Mouse (Mus musculus) A20 (cell line): ENCODE measurements around the gene Padi3.

Experiments used
- DNase-seq: peaks from one replicate; pipeline ENCODE4 v3.0.0-alpha.2; 2011; ENCODE audit warnings: low read depth, low spot score

Padi3 gene

GRCm38 (mm10) chr4:140815996-140816917 lies 5.8 kb upstream of the Padi3 start:
- no peak for DNase-seq

GRCm38 (mm10) chr4:140815496-140815895 lies 5.0 kb upstream of the Padi3 start:
- no peak for DNase-seq

GRCm38 (mm10) chr4:140814241-140815225 lies 4.1 kb upstream of the Padi3 start:
- DNase-seq = peak; percentile 60

GRCm38 (mm10) chr4:140813358-140814185 lies 3.1 kb upstream of the Padi3 start:
- DNase-seq = no peak

GRCm38 (mm10) chr4:140812609-140813008 lies 2.2 kb upstream of the Padi3 start:
- no peak for DNase-seq

GRCm38 (mm10) chr4:140812191-140812590 lies 1.7 kb upstream of the Padi3 start:
- no peak for DNase-seq

- no peak for DNase-seq
Measured at GRCm38 (mm10) chr4:140809118-140809517, 1.3 kb downstream of the Padi3 start.

- DNase-seq = no peak
Measured at GRCm38 (mm10) chr4:140804601-140805000, 5.8 kb downstream of the Padi3 start.

- DNase-seq = no peak
Measured at GRCm38 (mm10) chr4:140801364-140801763, 9.1 kb downstream of the Padi3 start.

GRCm38 (mm10) chr4:140796786-140797185 lies 13.7 kb downstream of the Padi3 start:
- no peak for DNase-seq

- DNase-seq = no peak
Measured at GRCm38 (mm10) chr4:140794678-140795077, 15.8 kb downstream of the Padi3 start.

- DNase-seq = no peak
Measured at GRCm38 (mm10) chr4:140793795-140794194, 16.7 kb downstream of the Padi3 start.

GRCm38 (mm10) chr4:140792584-140792983 lies 17.9 kb downstream of the Padi3 start:
- DNase-seq = no peak

GRCm38 (mm10) chr4:140791071-140791470 lies 19.4 kb downstream of the Padi3 start:
- DNase-seq = no peak

- no peak for DNase-seq
Measured at GRCm38 (mm10) chr4:140789983-140790382, 20.5 kb downstream of the Padi3 start.

- DNase-seq = peak; percentile 64
Measured at GRCm38 (mm10) chr4:140788983-140789382, 21.5 kb downstream of the Padi3 start.

GRCm38 (mm10) chr4:140788264-140788663 lies 22.2 kb downstream of the Padi3 start:
- DNase-seq = no peak

GRCm38 (mm10) chr4:140787414-140787813 lies 23.0 kb downstream of the Padi3 start:
- no peak for DNase-seq

- DNase-seq = no peak
Measured at GRCm38 (mm10) chr4:140785217-140785616, 25.2 kb downstream of the Padi3 start.

- peak; percentile 27 for DNase-seq
Measured at GRCm38 (mm10) chr4:140784292-140784945, 26.0 kb downstream of the Padi3 start.

GRCm38 (mm10) chr4:140782821-140783220 lies 27.6 kb downstream of the Padi3 start:
- DNase-seq = no peak
